Mouse (Mus musculus) heart, postnatal 36 days (tissue): Measurements from ENCODE around the gene Sirt6. TPM values are rescaled to one million over a fixed set of nuclear protein-coding genes. Genes with fewer than 3 reads are reported as not detected.

Source experiments
- DNase-seq, 2 experiments: peaks; one replicate each; pipeline ENCODE4 v3.0.0; 2021 to 2022
- intact Hi-C: fragments of 180-260 bp; cut with DNase I; formaldehyde crosslinking; loops from one replicate; pipeline ENCODE4 v1.15.1; 2025
- total RNA-seq, 2 experiments: library from RNA; stranded (reverse); gene quantifications; 2 replicates each; pipeline ENCODE4 v1.2.3; 2021

The Sirt6 gene
- total RNA-seq, 2 experiments from 2014 or later, result 6.5 to 7.2 TPM

DNA sequence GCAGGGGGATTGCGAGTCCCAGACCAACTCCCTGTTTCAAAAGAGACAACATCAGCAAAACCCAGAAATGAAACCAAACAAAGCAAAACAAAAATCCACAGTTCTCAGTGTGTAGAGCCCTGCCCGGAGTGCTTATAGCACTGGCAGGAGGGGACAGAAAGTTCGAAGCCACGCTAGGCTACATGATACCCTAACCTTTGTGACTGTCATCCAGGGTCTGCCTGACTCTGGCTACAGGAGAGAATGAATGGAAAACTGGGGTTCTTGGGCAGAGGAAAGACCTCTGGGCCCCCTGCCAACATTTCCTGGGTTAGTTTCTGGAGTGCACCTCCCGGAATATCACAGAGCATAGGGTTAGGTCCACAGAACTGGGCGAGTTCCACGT lies 231 bp upstream of the Sirt6 start:
- intact Hi-C loops, result loop anchor here (2.0 kb wide), 1 partner anchor 21 kb away; the partner anchor contains the start of gene BC025920
- DNase-seq, result peak in 1 of 2 experiments; percentile 31

DNA sequence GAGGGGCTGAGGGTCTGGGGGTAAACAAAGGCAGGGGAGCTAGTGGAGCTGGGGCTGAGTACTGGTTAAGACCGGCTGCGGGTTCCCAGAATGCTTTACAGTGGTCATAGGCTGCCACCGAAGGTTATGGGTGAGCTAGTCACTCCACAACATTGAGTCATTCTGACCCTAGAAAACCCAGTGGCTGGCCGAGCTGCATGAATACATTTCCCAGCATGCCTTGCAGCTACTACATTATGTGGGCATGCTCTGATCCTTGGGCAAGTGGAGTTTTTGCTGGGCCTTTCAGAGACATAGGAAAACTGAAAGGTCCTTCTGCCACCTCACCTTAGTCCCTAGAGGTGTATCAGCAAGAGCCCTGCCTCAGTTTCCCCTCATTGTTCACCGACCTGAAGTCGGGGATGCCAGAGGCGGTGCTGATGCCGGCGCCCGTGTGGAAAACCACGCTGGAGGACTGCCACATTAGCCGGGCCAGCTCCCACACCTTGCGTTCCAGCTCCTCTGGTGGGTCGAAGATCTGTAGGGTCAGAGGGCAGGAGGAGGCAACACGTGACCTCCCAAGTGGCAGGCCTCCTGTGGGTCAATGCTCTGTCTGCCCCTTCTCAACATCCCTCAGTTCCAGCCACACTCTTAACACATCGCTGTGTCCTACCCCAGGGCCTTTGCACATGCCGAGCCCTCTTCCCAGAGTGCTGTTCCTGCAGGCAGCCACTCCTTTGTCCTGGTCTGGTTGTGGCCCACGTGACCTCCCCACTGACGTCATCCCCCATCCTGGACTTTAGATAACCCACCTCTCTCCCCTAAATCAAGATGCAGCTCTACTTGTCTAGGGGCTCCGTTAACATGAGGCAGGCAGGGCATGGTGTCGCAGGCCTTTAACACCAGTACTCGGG lies 1.2 kb downstream of the Sirt6 start:
- no peak for DNase-seq
- intact Hi-C loops, result loop anchor here (2.0 kb wide), 1 partner anchor 20 kb away; the partner anchor contains the start of gene BC025920

DNA sequence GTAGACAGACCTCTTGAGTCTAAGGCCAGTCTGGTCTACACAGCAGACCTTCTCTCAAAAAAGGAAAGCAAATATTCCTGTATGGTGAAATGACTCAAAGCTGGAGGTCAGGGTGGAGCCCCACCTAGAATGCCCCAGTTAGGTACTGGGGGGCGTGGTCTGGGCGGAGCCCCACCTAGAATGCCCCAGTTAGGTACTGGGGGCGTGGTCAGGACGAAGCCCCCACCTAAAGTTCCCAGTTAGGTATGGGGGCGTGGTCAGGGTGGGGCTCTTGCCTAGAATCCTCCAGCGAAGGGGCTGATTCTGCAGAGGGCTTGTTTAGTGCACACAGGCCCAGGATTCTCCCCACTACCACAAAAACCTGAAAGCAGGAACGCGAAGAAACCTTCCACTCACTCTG lies 4.2 kb downstream of the Sirt6 start:
- intact Hi-C loops, result no loop called here
- no peak for DNase-seq

DNA sequence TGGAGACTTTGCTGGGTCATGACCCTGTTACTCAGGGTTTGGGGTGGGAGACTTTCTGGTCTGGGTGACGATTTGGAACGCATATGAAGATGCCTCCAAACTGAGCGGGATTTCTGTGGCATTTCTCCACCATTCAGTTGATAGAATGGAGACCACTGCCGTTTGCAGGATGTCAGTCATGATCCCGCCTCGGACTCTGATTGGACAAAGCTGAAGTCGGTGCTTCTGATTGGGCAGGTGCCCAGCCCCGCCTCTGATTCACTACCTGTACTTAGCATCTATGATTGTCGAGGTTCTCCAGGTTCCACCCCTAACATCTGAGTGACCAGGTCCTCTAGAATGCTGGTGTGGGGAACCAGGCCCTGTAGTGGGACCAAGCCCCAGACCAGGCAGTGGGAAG lies 6.8 kb downstream of the Sirt6 start:
- DNase-seq, result no peak
- intact Hi-C loops, result no loop called here

DNA sequence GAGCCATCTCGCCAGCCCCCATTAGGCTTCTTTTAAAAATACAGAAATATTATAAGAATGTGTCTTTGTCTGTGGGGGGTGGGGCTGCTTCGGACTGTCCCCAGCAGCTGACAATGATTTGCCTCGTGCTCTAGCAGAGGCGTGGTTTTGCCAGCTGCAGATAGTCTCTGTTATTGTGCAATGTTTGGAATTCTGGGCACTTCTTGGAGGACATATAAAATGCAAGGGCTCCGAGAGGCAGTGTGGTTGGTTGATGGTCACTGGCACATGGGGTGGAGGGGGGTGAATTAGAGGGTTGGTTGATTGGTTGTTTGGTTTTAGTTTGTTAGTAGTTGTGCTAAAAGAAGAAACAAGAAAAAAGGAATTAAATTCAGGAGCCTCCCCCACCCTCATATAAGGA lies 7.6 kb downstream of the Sirt6 start:
- intact Hi-C loops, result no loop called here
- DNase-seq, result no peak

DNA sequence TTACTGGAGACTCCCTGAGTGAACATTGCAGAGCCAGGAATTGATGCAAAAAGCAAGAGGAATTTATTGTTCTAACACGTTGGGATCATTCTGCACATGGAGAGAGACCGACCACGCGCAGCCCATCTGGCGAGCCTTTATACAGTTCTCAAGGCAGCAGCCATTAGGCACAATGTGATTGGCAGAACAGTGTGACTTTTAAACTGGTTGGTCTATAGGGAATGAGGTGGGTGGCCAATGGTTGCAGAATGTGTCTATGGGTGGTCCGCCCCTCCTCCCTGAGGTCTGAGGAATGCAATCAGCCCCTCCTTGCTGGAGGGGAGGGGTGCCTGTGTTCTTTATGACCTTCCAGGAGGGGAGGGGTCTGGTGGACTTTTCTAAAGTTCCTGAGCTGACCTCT lies 12.1 kb downstream of the Sirt6 start:
- DNase-seq, result no peak
- intact Hi-C loops, result no loop called here

DNA sequence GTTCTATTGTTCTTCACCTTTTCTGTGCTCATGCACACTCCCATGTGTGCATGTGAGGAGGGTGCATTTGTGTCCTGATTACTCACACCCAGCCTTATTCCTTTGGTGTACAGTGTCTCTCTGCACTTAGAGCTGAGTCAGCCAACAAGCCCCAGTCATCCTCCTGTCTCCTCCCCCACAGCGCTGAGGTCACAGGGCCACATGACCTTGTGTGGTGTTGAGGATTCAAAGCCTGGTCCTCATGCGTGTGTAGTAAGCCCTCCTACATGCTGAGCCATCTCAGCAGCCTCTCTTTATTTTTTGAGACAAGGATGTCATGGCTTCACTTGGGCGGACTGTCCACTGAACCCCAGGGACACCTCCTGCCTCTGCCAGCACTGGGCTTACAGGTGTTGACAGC lies 14.8 kb downstream of the Sirt6 start:
- no peak for DNase-seq
- intact Hi-C loops, result no loop called here

DNA sequence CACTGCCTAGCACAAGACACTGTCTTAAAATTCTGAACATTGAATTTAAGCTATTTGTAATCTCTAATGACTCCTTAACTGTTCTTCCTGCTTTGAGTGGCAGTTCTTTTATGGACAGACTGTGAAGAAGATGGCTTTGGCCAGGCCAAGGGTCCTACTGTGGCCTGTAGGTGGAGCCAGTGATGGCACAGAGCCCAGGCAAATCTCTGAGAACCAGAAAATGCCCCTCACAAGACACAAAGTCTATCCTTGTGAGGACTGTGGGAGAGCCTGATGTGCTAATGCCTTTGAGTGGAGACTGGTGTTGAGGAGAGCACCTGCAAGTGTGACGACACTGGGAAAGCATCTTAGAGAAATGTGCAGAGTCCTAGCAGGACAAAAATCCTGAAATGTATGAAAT lies 19.3 kb downstream of the Sirt6 start:
- no peak for DNase-seq
- intact Hi-C loops, result loop anchor here (5.0 kb wide), 1 partner anchor 564 kb away; no protein-coding TSS in a partner anchor

DNA sequence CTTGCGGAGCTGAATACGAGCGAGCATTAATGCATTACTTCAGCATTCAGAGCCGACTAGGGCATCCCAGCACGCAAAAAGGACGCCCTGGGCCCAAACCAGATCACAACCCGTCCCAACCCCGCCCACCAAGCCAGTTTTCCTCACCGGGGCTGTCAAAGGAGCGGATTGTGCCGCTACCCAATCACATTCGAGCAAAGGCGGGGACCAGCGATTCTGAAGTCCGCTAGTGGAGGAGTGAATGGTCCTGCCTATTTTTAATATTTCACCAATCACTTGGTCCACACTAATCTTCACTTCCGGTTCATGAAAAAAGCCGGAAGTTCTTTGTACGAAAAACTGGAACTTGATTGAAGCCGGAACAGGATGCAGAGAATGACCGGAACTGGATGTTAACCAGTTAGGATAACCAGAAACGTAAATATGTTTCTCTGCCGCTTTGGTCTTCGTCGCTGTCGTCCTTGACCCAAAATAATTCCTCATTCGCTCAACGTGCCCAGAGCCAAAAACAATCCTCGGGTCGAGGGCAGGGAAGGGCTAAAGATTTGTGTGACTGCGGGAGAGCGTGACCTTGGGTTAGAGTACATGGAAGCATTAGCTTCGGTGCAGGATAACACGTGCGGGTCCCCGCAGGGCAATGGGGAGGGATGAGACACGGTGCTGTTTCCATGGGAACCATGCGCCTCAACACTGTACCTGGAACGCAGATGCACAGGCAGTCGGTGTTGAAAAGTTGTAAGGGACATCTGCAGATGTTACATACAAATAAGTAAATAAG lies 21.4 kb downstream of the Sirt6 start, which contains the start of gene BC025920:
BC025920 (plus strand) TSS at position 297 of the 778 bp plus-strand sequence.
- DNase-seq, result peak; percentile 89
- intact Hi-C loops, result loop anchor here (2.0 to 5.0 kb wide), 3 partner anchors 21 to 566 kb away; partner anchors contain the start of gene Sirt6

DNA sequence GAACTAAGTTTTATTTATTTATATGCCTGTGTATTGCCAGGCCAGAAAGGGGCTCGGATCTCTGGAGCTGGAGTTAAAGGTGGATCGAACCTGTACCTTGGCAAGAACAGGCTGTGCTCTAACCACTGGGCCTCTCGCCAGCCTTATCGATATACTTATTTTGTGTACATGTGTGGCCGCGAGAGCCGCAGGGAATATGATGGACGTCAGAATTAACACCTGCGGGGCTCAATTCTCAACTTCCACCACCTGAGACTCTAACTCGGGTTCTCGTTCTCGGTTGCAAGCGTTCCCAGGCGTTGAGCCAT lies 22.0 kb downstream of the Sirt6 start:
- intact Hi-C loops, result loop anchor here (2.0 to 5.0 kb wide), 2 partner anchors 35 to 567 kb away; no protein-coding TSS in a partner anchor
- DNase-seq, result no peak

DNA sequence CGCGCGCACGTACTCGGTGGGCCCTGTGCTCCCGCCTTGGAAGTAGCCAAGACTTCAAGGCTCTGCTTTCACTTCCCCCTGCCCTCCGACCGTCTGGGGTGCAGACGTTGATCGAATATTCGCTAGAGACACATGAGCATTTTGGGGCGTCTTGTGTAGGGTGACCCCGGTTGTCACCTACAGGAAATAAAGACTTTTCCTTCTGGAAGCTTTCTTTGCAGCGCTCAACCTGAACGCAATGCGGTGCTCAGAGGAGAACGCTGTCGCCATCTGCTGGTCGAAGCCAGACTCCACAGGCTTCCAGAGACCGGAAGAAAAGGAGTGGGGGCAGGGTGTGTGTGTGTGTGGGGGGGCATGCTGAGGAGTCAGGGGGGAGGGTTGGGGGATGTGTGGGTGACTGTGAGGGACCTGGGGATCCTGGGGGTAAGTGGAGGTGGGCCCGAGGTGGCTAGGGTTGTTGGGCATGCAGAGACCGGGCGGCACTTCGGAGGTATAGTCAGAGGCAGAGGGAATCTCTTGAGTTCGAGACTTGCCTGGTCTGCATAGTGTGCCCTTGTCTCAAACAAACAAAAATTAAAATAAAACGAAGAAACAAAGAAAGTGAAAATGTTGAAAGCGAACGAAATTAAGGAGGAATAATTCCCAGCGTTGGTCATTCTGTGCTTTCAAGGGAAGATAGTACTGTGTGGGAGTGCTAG lies 22.5 kb downstream of the Sirt6 start:
- peak; percentile 89 to 91 for DNase-seq
- intact Hi-C loops, result loop anchor here (2.0 to 5.0 kb wide), 5 partner anchors 34 to 567 kb away; partner anchors contain the start of gene S1pr4

DNA sequence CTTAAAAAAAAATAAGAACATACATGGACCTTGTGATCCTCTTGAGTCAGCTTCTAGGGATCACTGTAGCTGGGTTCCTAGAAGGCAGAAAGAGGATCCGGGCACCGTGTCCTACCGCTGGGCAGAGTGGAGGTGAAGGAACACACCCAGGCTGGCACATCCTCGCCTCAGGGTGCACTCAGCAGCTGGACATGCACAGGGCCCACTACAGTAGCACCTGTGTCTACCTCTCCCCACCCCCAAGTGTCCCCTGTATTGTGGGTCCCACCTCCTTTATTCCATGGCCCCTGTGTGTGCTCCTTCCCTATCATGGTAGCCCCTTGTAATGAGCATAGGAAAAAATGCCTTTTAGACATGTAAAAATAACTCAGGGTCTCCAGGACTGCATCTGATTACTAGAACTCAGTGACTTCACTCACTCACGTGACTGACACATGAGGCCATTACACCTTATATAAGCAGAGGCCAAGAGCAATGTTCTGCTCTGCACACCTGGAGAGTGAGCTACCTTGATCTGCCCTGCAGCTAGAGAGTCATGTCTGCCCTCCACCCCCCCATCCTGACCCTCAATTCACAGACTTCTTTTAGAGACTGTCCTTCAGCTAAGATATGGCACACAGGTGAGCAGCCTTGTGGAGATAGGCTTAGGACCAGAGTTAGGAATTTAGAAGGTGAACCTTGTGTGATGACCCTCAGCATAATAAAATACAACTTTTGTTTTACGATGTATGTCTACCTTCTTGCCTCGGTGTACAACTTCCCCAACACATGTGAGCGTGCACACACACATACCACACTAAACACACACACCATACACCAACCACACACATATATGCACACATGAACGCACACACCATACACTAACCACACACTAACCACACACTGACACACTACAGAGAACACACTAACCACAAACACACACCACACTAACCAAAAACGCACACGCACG lies 23.3 kb downstream of the Sirt6 start:
- intact Hi-C loops, result loop anchor here (2.0 to 5.0 kb wide), 4 partner anchors 33 to 102 kb away; partner anchors contain the start of gene S1pr4
- no peak for DNase-seq

DNA sequence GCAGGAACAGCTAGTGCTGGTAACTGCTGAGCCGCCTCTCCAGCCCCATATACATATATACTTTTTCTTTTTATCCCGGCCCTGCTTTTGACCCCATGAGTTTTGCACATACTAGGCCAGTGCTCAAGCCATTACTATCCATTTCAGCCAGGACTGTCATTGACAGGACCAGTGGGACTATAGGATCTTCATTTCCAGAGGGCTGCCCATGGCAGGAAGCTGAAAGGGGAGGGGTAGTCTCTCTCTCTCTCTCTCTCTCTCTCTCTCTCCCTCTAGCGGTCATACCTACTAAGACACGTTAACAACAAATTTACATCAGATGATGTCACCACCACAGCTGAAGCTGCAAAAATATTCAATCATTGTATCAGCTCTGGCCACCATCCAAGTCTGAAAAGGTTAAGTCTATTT lies 24.9 kb downstream of the Sirt6 start:
- intact Hi-C loops, result loop anchor here (5.0 kb wide), 3 partner anchors 40 to 100 kb away; partner anchors contain the start of gene S1pr4
- peak in 1 of 2 experiments; percentile 28 for DNase-seq

DNA sequence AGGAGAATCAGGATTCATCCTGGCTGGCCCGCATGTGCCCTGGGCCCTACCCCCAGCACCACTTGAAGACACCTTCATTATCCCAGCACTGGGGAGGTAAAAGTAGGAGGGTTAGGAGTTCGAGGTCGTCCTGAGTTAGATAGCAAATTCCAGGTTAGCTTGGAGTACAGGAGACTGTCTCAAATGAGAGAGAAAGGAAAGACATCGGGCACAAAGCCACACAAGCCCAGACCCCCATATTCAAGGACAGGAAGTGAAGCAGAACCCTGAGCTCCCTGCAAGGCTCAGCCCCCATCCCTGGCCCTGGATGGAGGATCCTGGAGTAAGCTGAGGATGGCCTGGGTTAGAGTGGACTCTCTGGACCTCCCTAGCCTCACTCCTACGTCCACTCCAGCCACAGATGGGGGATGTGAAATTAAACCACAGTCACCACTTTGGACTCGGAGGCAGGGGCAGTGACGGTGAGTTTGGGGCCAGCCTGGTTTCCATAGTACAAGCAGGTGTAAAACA lies 26.1 kb downstream of the Sirt6 start:
- intact Hi-C loops, result loop anchor here (5.0 kb wide), 3 partner anchors 39 to 99 kb away; partner anchors contain the start of gene S1pr4
- no peak for DNase-seq

DNA sequence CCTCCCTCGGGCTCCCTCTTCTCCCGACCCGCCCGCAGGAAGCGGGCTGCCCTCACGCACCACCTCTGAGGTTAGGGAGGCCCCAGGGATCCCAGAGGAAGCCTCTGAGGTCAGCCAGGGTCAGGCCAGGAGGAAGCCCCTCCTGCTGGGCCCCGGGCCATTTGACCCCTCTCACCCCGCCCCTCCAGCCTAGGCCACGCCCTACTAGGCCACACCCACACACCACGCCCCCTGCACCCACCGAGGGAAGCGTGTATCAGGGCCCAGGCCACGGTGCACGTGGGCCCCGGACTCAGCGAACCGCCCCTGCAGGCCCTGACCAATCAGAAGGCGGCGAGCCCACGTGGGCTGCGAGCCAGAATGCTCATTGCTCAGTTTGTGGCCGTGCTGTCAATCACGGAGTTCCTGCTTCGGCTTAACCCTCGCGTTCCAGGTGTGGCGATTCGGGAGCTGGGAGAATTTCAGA lies 26.8 kb downstream of the Sirt6 start, which contains the start of gene Tle6:
Tle6 (minus strand) TSS at position 336 of the 466 bp plus-strand sequence.
- peak; percentile 91 to 92 for DNase-seq
- intact Hi-C loops, result loop anchor here (5.0 kb wide), 3 partner anchors 38 to 98 kb away; partner anchors contain the start of gene S1pr4

DNA sequence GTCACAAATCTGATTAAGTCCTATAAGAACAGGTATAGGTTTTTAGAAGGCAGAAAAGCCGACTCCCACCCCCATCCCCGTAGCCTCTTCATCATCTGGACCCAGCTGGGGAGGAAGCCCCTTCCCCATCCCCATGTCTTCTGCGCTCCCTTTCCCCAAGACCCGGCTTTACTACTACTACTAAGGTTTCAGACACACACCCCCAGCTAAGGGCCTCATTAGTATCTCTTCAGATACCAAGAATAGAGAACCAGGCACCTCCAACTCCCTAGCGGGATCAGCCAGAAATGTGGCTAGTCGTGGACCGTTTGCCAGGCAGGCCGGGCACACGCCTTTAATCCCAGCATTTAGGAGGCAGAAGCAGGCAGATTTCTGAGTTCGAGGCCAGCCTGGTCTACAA lies 27.5 kb downstream of the Sirt6 start:
- intact Hi-C loops, result loop anchor here (5.0 kb wide), 3 partner anchors 38 to 98 kb away; partner anchors contain the start of gene S1pr4

DNA sequence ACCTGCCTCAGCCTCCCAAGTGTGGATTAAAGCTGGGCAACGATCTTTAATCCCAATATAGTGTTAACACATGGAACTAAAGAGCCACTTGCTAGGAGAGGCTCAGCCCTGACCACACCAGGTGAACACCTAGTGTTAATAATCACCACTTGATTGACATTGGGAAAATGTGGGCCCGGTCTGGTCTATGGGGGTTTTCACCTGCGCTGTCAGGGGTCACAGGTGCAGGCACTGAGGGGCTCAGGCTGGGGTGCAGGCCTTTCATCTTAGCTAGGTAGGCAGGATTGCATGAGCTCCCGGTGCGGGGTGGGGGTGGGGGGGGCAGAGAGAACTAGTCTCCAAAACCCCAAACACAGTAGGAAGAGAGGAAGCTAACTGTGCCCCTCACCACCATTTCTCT lies 28.0 kb downstream of the Sirt6 start:
- intact Hi-C loops, result loop anchor here (5.0 kb wide), 3 partner anchors 37 to 97 kb away; partner anchors contain the start of gene S1pr4
- DNase-seq, result no peak

More for the DNA sequence above, 27.5 kb downstream of the Sirt6 start:
- no peak for DNase-seq

DNA sequence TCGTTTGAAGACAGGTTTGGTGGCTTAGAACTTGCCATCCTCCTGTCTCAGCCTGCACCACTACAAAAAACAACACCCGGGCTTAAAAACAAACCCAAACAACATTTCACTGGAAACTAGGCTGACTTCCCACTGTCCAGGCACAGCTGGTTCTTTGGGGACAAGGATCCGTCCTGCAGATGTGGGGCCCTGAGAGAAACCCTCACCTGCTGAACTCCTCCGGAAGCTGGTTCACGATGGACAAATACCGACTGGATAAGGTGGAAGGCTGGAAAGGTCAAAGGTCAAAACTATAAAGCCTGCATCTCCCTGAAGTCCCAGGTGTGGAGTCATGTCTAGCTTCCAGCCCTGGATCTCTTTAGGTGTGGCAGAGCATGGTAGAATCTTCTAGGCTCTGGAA lies 28.7 kb downstream of the Sirt6 start:
- intact Hi-C loops, result no loop called here
- no peak for DNase-seq

DNA sequence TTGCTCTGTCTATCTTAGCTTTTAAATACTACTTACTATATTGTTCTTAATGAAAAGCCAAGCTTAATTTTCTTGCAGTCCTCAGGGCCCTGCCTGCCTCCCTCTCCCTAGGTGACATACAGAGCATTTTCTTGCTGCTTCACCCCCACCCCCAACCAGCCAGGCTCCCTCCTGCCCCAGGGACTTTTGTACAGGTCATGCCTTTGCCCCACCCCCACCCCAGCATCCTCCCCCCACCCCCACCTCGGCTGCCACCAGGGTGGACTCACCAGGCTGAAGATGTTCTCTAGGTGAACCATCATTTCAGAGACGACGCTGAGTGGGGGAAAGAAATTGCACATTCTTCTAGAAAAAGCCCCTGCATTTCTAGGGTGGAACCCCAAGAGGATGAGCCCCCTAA lies 29.3 kb downstream of the Sirt6 start:
- DNase-seq, result no peak
- intact Hi-C loops, result no loop called here
